Mouse (Mus musculus) left cerebral cortex, postnatal 25 days (tissue): ENCODE data around the gene Brwd3. TPM values are rescaled to one million over a fixed set of nuclear protein-coding genes. Genes with fewer than 3 reads are reported as not detected.

Experiments
- total RNA-seq, 2 experiments: library from RNA; stranded (reverse); gene quantifications; 2 replicates each; pipeline ENCODE4 v1.2.3; 2021

Gene Brwd3
- total RNA-seq, 2 experiments from 2014 or later: 13.2 to 14.1 TPM

Other genes starting within 250 kb of the Brwd3 start
- gene Gm379, start 169.5 kb downstream of the Brwd3 start, total RNA-seq: not detected
- 1 to 10 TPM; 5.1 to 5.2 TPM for gene Hmgn5, start 179.0 kb upstream of the Brwd3 start, total RNA-seq